Mouse (Mus musculus) hindbrain, embryonic 16.5 days (tissue): ENCODE results near the gene Sash1. TPM values are rescaled to one million over a fixed set of nuclear protein-coding genes. Genes with fewer than 3 reads are reported as not detected.
"Not testable (repeated sequence)": the region's sequence is repeated elsewhere in the genome, so short reads cannot be mapped to it uniquely, and the experiment has no call there.

Experiments used
- ATAC-seq: fragments of 200-750 bp; cut with Nextera tagmentation; 2 replicates; pipeline ENCODE4 v1.8.0; 2017; ENCODE audit warnings: moderate TSS enrichment, moderate library complexity
- H3K27ac ChIP-seq: fragments of 300-500 bp; sonication (generic); 2 replicates; pipeline ENCODE4 v1.5.1; 2014; ENCODE audit warnings: low read depth, mild to moderate bottlenecking, control low read depth, low read length, moderate library complexity
- H3K27me3 ChIP-seq: fragments of 300-500 bp; sonication (generic); replicated peaks from 2 replicates; pipeline ENCODE4 v1.6.1; 2014; ENCODE audit warnings: low read length; ENCODE audit not compliant: control insufficient read depth, insufficient read depth
- H3K36me3 ChIP-seq: fragments of 300-500 bp; sonication (generic); 2 replicates; pipeline ENCODE4 v1.6.1; 2014; ENCODE audit warnings: mild to moderate bottlenecking, low read length, moderate library complexity, mixed read lengths; ENCODE audit not compliant: control insufficient read depth, insufficient read depth
- H3K4me1 ChIP-seq: fragments of 300-500 bp; sonication (generic); 2 replicates; pipeline ENCODE4 v1.6.1; 2014; ENCODE audit warnings: low read depth, low read length; ENCODE audit not compliant: control insufficient read depth, insufficient read depth
- H3K4me2 ChIP-seq: fragments of 300-500 bp; sonication (generic); 2 replicates; pipeline ENCODE4 v1.6.1; 2014; ENCODE audit warnings: mild to moderate bottlenecking, low read length, control low read depth, moderate library complexity
- H3K4me3 ChIP-seq: fragments of 300-500 bp; sonication (generic); 2 replicates; pipeline ENCODE4 v1.5.1; 2014; ENCODE audit warnings: mild to moderate bottlenecking, low read length, control low read depth, moderate library complexity
- H3K9ac ChIP-seq: fragments of 300-500 bp; sonication (generic); 2 replicates; pipeline ENCODE4 v1.6.1; 2014; ENCODE audit warnings: low read depth, mild to moderate bottlenecking, control low read depth, low read length, moderate library complexity
- H3K9me3 ChIP-seq: fragments of 300-500 bp; sonication (generic); 2 replicates; pipeline ENCODE4 v1.6.1; 2014; ENCODE audit warnings: mild to moderate bottlenecking, low read length, moderate library complexity; ENCODE audit not compliant: control insufficient read depth
- WGBS: fragments of 180-500 bp; shearing (Covaris S2); extraction: QIAGEN DNeasy Blood & Tissue Kit; methylation state at CpG from one replicate; pipeline ENCODE4 v1.1.7; 2014; 5-methylcytosine and 5-hydroxymethylcytosine counted together
- polyA plus RNA-seq: library from polyadenylated mRNA; unstranded; fragments of >200 nt; fragmentation: Nextera tagmentation; extraction: Ambion mirVana; gene quantifications from 2 replicates; pipeline ENCODE4 v1.2.1, GENCODE M21; 2015

The Sash1 gene
- polyA plus RNA-seq, 1 experiment from 2014 or later: 4.2 TPM

DNA sequence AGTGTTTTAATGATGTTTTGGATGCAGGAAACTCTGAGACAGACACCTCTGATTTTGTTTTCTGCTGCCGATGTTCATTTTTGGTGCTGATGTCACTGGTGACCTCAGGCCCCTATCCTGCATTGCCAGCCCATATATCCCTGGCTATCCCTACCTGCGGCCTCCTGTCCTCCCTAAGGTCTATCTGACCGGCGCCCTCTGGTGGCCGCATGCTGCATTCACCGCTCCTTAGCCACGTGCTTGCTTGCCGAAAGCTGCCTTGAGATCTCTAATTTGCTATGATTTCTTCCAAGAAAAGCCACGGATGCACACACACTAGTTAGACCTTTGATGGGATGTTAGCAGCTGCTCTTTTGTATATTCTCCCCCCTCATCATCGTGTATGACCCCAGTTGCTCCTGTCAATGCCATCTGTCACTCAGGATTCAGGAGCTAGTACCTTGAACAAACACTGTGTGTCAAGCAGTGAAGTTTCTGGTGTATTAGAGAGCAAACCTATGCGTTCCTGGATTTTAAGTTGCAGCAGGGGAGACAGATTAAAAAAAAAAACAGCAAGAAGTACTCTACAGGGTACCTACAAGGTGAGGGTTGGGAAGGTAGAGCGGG is 170.1 kb downstream of the Sash1 start:
- Histone ChIP-seq H3K4me1 (no peaks in the 10 kb centered on the region), H3K4me3 (no peak overlapping the region), H3K27me3 (no peaks in the 10 kb centered on the region), H3K9ac (peak overlapping the region; percentile 40; the same call in 1 of the 2 replicates), H3K9me3 (no peaks in the 10 kb centered on the region), H3K36me3 (no peaks in the 10 kb centered on the region), H3K4me2 (peak overlapping the region; percentile 35), H3K27ac (no peak overlapping the region)
- ATAC-seq: peak; percentile 86
- 19% methylated on average over 12 of the region's 12 CpGs for WGBS

- H3K4me2 ChIP-seq, H3K4me1 ChIP-seq, H3K9ac ChIP-seq, H3K27ac ChIP-seq, H3K4me3 ChIP-seq, ATAC-seq, H3K36me3 ChIP-seq, H3K27me3 ChIP-seq, H3K9me3 ChIP-seq: not testable (repeated sequence)
- 96% methylated on average over 1 of the region's 1 CpGs for WGBS
Observed at GRCm38 (mm10) chr10:8696636-8697035, 189.2 kb downstream of the Sash1 start.

GRCm38 (mm10) chr10:8693996-8694500 is 191.8 kb downstream of the Sash1 start:
- Histone ChIP-seq H3K9me3 (no peaks in the 10 kb centered on the region), H3K4me1 (no peaks in the 10 kb centered on the region), H3K4me2 (no peak overlapping the region), H3K4me3 (no peak overlapping the region), H3K27me3 (no peaks in the 10 kb centered on the region), H3K36me3 (no peaks in the 10 kb centered on the region), H3K9ac (no peak overlapping the region), H3K27ac (no peak overlapping the region)
- no peak for ATAC-seq
- 87% methylated on average over 7 of the region's 7 CpGs for WGBS

DNA sequence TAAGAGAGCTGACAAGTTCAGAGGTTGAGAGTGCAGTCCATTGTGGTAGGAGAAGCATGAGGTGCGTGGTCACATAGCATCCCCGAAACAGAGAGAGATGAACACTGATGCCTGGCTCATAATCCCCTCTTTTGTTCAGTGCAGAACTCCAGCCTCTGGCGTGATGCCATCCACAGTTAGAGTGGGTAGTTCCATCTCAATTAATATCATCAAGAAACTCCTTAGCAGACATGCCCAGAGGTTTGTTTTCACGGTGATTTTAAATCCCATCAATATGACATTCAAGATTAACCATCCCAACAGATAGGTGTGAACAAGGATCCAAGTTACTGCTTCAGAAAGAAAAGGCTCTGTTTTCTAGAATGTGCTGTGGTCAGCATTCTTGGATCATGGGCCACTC is 192.3 kb downstream of the Sash1 start:
- no peak overlapping the region for H3K4me3 ChIP-seq
- WGBS: 86% methylated on average over 4 of the region's 4 CpGs
- no peaks in the 10 kb centered on the region for H3K9me3 ChIP-seq
- ATAC-seq: no peak
- H3K4me1 ChIP-seq: no peaks in the 10 kb centered on the region
- no peak overlapping the region for H3K27ac ChIP-seq
- H3K36me3 ChIP-seq: no peaks in the 10 kb centered on the region
- H3K9ac ChIP-seq: no peak overlapping the region
- H3K27me3 ChIP-seq: no peaks in the 10 kb centered on the region
- H3K4me2 ChIP-seq: no peak overlapping the region

GRCm38 (mm10) chr10:8692531-8692930 is 193.3 kb downstream of the Sash1 start:
- no peak overlapping the region for H3K4me3 ChIP-seq
- H3K36me3 ChIP-seq: no peaks in the 10 kb centered on the region
- H3K27me3 ChIP-seq: no peaks in the 10 kb centered on the region
- no peak overlapping the region for H3K27ac ChIP-seq
- 96% methylated on average over 2 of the region's 2 CpGs for WGBS
- no peaks in the 10 kb centered on the region for H3K4me1 ChIP-seq
- no peak overlapping the region for H3K9ac ChIP-seq
- H3K9me3 ChIP-seq: no peaks in the 10 kb centered on the region
- ATAC-seq: no peak
- no peak overlapping the region for H3K4me2 ChIP-seq

GRCm38 (mm10) chr10:8686219-8686618 is 199.7 kb downstream of the Sash1 start:
- whole genome bisulfite sequencing: 89% methylated on average over 1 of the region's 1 CpGs
- Histone ChIP-seq H3K27me3 (no peaks in the 10 kb centered on the region), H3K4me2 (no peak overlapping the region), H3K36me3 (no peaks in the 10 kb centered on the region), H3K9me3 (0 out of 2 replicates have a peak, but pooled peaks cover 2% of the 10 kb centered on the region), H3K4me3 (no peak overlapping the region), H3K27ac (no peak overlapping the region), H3K9ac (no peak overlapping the region), H3K4me1 (no peaks in the 10 kb centered on the region)
- ATAC-seq: no peak

- H3K27ac ChIP-seq: no peak overlapping the region
- ATAC-seq: no peak
- H3K9ac ChIP-seq: no peak overlapping the region
- H3K36me3 ChIP-seq: no peaks in the 10 kb centered on the region
- H3K4me3 ChIP-seq: no peak overlapping the region
- 0 out of 2 replicates have a peak, but pooled peaks cover 2% of the 10 kb centered on the region for H3K9me3 ChIP-seq
- H3K4me2 ChIP-seq: no peak overlapping the region
- WGBS: 92% methylated on average over 7 of the region's 7 CpGs
- no peaks in the 10 kb centered on the region for H3K27me3 ChIP-seq
- no peaks in the 10 kb centered on the region for H3K4me1 ChIP-seq
Observed at GRCm38 (mm10) chr10:8685269-8685668, 200.6 kb downstream of the Sash1 start.

GRCm38 (mm10) chr10:8682900-8683299 is 203.0 kb downstream of the Sash1 start:
- no peak for ATAC-seq
- Histone ChIP-seq H3K27ac (no peak overlapping the region), H3K9ac (no peak overlapping the region), H3K27me3 (no peaks in the 10 kb centered on the region), H3K36me3 (no peaks in the 10 kb centered on the region), H3K4me1 (no peaks in the 10 kb centered on the region), H3K9me3 (0 out of 2 replicates have a peak, but pooled peaks cover 2% of the 10 kb centered on the region), H3K4me3 (no peak overlapping the region), H3K4me2 (no peak overlapping the region)
- WGBS: 20% methylated on average over 4 of the region's 4 CpGs

GRCm38 (mm10) chr10:8682341-8682740 is 203.5 kb downstream of the Sash1 start:
- Histone ChIP-seq H3K27me3 (no peaks in the 10 kb centered on the region), H3K4me2 (no peak overlapping the region), H3K4me3 (no peak overlapping the region), H3K9ac (no peak overlapping the region), H3K36me3 (no peaks in the 10 kb centered on the region), H3K9me3 (0 out of 2 replicates have a peak, but pooled peaks cover 2% of the 10 kb centered on the region), H3K4me1 (no peaks in the 10 kb centered on the region), H3K27ac (no peak overlapping the region)
- ATAC-seq: no peak
- 79% methylated on average over 6 of the region's 6 CpGs for WGBS
